Mouse (Mus musculus): Measurements from ENCODE around the gene Olfr115. TPM values are rescaled to one million over a fixed set of nuclear protein-coding genes. Genes with fewer than 3 reads are reported as not detected.

Gene Olfr115
- not detected in 2 replicates for polyA plus RNA-seq (2015; fragmentation: Nextera tagmentation; extraction: Ambion mirVana)

GRCm38 (mm10) chr17:37627009-37627408 lies at the start of gene Olfr115, which contains the start of gene Olfr116:
Gene Olfr115 (minus strand): TSS chr17:37627109.
Gene Olfr116 (minus strand): TSS chr17:37627199.
- Histone ChIP-seq H3K4me2 (no peak within 1 kb of the TSS), H3K4me1 (replicated peaks) (no peaks in the 10 kb centered on the region), H3K27ac (no peak within 1 kb of the TSS), H3K9me3 (replicated peaks) (no peaks in the 10 kb centered on the region; the same call in 1 of the 2 replicates), H3K4me3 (no peak within 1 kb of the TSS), H3K9ac (no peak within 1 kb of the TSS), H3K36me3 (no peaks in the 10 kb centered on the region), H3K27me3 (no peaks in the 10 kb centered on the region)
- ATAC-seq (replicated peaks; ENCODE audit: insufficient number of reproducible peaks, insufficient read depth, low FRiP score, low read depth): no peak
- WGBS: 77% methylated on average over 2 of the region's 2 CpGs

DNA sequence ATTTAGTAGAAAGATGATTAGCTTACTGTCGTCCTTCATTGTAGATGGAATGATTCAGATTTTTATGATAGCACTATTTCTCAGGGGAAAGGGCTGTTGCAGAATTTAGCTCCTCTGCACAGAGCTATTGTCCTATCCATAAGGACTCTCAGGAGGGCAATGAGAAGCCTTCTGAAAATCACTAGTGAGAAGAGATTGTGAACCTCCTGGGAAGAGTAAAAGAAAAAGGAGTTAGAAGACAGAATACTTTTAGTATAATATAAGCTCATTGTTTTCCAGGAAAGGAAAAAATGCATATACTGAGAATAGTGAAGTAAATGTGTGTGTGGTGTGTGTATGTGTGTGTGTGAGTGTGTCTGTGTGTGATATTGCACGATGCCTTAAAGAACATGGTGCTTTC lies 39.8 kb upstream of the Olfr115 start, which contains the start of gene Olfr118:
Olfr118 (plus strand) TSS at position 301 of the 400 bp plus-strand sequence.
- Histone ChIP-seq H3K9ac (no peak within 1 kb of the TSS), H3K27ac (no peak within 1 kb of the TSS), H3K4me3 (no peak within 1 kb of the TSS), H3K27me3 (no peaks in the 10 kb centered on the region), H3K4me2 (no peak within 1 kb of the TSS), H3K9me3 (replicated peaks) (no peaks in the 10 kb centered on the region), H3K36me3 (no peaks in the 10 kb centered on the region), H3K4me1 (replicated peaks) (no peaks in the 10 kb centered on the region)
- 50% methylated on average over 2 of the region's 2 CpGs for WGBS
- no peak for ATAC-seq (replicated peaks; ENCODE audit: insufficient number of reproducible peaks, insufficient read depth, low FRiP score, low read depth)

DNA sequence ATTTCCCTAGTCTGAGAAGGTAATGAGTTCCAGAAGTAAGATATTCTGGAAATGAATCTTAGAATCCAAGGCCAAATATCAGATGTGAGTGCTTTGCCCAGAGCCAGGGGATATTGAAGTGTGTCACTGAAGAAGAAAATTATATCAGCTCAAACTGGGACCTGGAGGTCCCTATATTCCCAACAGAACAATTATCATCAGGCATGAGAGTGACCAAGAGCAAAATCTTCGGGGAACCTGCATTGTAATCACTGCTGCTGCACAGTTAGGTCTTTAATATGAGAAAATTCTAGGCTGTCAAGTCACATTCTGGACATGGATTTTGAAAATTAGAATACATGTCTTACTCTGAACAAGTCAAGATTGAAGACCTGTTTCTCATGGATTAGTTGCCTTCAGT lies 36.8 kb upstream of the Olfr115 start, which contains the start of gene Olfr117:
Olfr117 (minus strand) TSS at position 101 of the 400 bp plus-strand sequence.
- Histone ChIP-seq H3K4me1 (replicated peaks) (no peaks in the 10 kb centered on the region), H3K9me3 (replicated peaks) (no peaks in the 10 kb centered on the region), H3K36me3 (no peaks in the 10 kb centered on the region), H3K27ac (no peak within 1 kb of the TSS), H3K4me2 (no peak within 1 kb of the TSS), H3K27me3 (no peaks in the 10 kb centered on the region), H3K9ac (no peak within 1 kb of the TSS), H3K4me3 (no peak within 1 kb of the TSS)
- 60% methylated on average over 1 of the region's 1 CpGs for WGBS
- ATAC-seq (replicated peaks; ENCODE audit: insufficient number of reproducible peaks, insufficient read depth, low FRiP score, low read depth): no peak

- Histone ChIP-seq H3K4me3 (no peak within 1 kb of the TSS), H3K4me2 (no peak within 1 kb of the TSS), H3K27me3 (no peaks in the 10 kb centered on the region), H3K9ac (no peak within 1 kb of the TSS), H3K27ac (no peak within 1 kb of the TSS), H3K4me1 (replicated peaks) (no peaks in the 10 kb centered on the region), H3K9me3 (replicated peaks) (no peaks in the 10 kb centered on the region), H3K36me3 (no peaks in the 10 kb centered on the region)
- no peak for ATAC-seq (replicated peaks; ENCODE audit: insufficient number of reproducible peaks, insufficient read depth, low FRiP score, low read depth)
These were observed 34.3 kb downstream of the Olfr115 start, which contains the start of gene Olfr114 for GRCm38 (mm10) chr17:37592643-37593042. Gene Olfr114 (minus strand): TSS chr17:37592743.

DNA sequence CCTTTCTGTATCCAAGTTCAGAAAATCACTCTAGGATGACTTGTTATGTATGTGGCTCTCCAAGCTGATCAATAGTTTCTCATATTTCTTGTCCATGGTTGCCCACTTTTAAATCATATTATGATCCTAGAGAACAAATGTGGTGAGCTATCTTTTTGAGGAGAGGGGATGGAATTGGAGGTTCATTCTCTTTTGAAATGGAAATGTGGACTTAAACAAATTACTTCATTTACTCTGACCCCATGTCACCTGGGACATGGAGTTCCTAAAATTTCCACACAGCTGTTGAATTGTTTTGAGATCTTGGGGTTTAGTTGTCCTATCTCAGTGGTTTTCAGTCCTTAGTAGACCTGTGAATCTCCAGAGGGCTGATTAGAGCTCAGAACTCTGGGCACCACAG lies 49.3 kb downstream of the Olfr115 start, which contains the start of gene Olfr113:
Olfr113 (minus strand) TSS at position 101 of the 400 bp plus-strand sequence.
- Histone ChIP-seq H3K27ac (no peak within 1 kb of the TSS), H3K27me3 (no peaks in the 10 kb centered on the region), H3K4me2 (no peak within 1 kb of the TSS), H3K4me3 (no peak within 1 kb of the TSS), H3K36me3 (no peaks in the 10 kb centered on the region), H3K4me1 (replicated peaks) (no peaks in the 10 kb centered on the region), H3K9ac (no peak within 1 kb of the TSS), H3K9me3 (replicated peaks) (no peaks in the 10 kb centered on the region)
- no peak for ATAC-seq (replicated peaks; ENCODE audit: insufficient number of reproducible peaks, insufficient read depth, low FRiP score, low read depth)

DNA sequence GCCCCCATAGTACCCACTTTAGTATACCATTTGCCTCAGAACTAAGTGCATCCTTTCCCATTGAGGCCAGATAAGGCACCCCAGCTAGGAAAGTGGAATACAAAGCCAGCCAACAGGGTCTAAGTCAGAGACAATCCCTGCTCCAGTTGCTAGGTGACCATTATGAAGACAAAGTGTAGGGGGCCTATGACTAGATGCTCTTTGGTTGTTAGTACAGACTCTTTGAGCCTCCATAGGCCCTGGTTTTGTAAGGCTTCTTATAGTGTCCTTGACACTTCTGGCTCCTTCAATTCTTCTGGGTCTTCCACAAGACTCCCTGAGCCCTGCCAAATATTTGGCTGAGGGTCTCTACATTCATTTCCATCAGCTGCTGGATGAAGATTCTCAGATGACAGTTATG lies 57.6 kb downstream of the Olfr115 start, which contains the start of gene Olfr112:
Olfr112 (minus strand) TSS at position 101 of the 400 bp plus-strand sequence.
- Histone ChIP-seq H3K4me2 (no peak within 1 kb of the TSS), H3K9ac (no peak within 1 kb of the TSS), H3K9me3 (replicated peaks) (no peaks in the 10 kb centered on the region), H3K36me3 (no peaks in the 10 kb centered on the region), H3K4me3 (no peak within 1 kb of the TSS), H3K27me3 (no peaks in the 10 kb centered on the region), H3K4me1 (replicated peaks) (no peaks in the 10 kb centered on the region), H3K27ac (no peak within 1 kb of the TSS)
- ATAC-seq (replicated peaks; ENCODE audit: insufficient number of reproducible peaks, insufficient read depth, low FRiP score, low read depth): no peak

Other genes with a start within 250 kb of the Olfr115 start
- gene Olfr105-ps, start 248.1 kb downstream of the Olfr115 start, polyA plus RNA-seq (2015; fragmentation: Nextera tagmentation; extraction: Ambion mirVana): not detected in 2 replicates
- not detected in 2 replicates for gene Olfr106-ps, start 236.7 kb downstream of the Olfr115 start, polyA plus RNA-seq (2015; fragmentation: Nextera tagmentation; extraction: Ambion mirVana)
- not detected in 2 replicates for gene Olfr107, start 227.9 kb downstream of the Olfr115 start, polyA plus RNA-seq (2015; fragmentation: Nextera tagmentation; extraction: Ambion mirVana)
- not detected in 2 replicates for gene Olfr108, start 181.6 kb downstream of the Olfr115 start, polyA plus RNA-seq (2015; fragmentation: Nextera tagmentation; extraction: Ambion mirVana)
- gene Olfr109, start 168.2 kb downstream of the Olfr115 start, polyA plus RNA-seq (2015; fragmentation: Nextera tagmentation; extraction: Ambion mirVana): not detected in 2 replicates
- 0.24 TPM in 1 of 2 replicates, not detected in the other for gene H2-M2, start 143.6 kb downstream of the Olfr115 start, polyA plus RNA-seq (2015; fragmentation: Nextera tagmentation; extraction: Ambion mirVana)
- gene Olfr110, start 134.6 kb downstream of the Olfr115 start, polyA plus RNA-seq (2015; fragmentation: Nextera tagmentation; extraction: Ambion mirVana): not detected in 2 replicates
- not detected in 2 replicates for gene Olfr111, start 119.1 kb downstream of the Olfr115 start, polyA plus RNA-seq (2015; fragmentation: Nextera tagmentation; extraction: Ambion mirVana)
- gene Olfr112, start 57.7 kb downstream of the Olfr115 start, polyA plus RNA-seq (2015; fragmentation: Nextera tagmentation; extraction: Ambion mirVana): not detected in 2 replicates
- gene Olfr113, start 49.4 kb downstream of the Olfr115 start, polyA plus RNA-seq (2015; fragmentation: Nextera tagmentation; extraction: Ambion mirVana): not detected in 2 replicates
- gene Olfr114, start 34.4 kb downstream of the Olfr115 start, polyA plus RNA-seq (2015; fragmentation: Nextera tagmentation; extraction: Ambion mirVana): not detected in 2 replicates
- not detected in 2 replicates for gene Olfr116, start 90 bp upstream of the Olfr115 start, polyA plus RNA-seq (2015; fragmentation: Nextera tagmentation; extraction: Ambion mirVana)
- not detected in 2 replicates for gene Olfr117, start 36.7 kb upstream of the Olfr115 start, polyA plus RNA-seq (2015; fragmentation: Nextera tagmentation; extraction: Ambion mirVana)
- not detected in 2 replicates for gene Olfr118, start 39.9 kb upstream of the Olfr115 start, polyA plus RNA-seq (2015; fragmentation: Nextera tagmentation; extraction: Ambion mirVana)
- gene Olfr119, start 69.5 kb upstream of the Olfr115 start, polyA plus RNA-seq (2015; fragmentation: Nextera tagmentation; extraction: Ambion mirVana): not detected in 2 replicates
- gene Olfr120, start 94.7 kb upstream of the Olfr115 start, polyA plus RNA-seq (2015; fragmentation: Nextera tagmentation; extraction: Ambion mirVana): not detected in 2 replicates
- not detected in 2 replicates for gene Olfr121, start 121.7 kb upstream of the Olfr115 start, polyA plus RNA-seq (2015; fragmentation: Nextera tagmentation; extraction: Ambion mirVana)
- not detected in 2 replicates for gene Olfr122, start 141.5 kb upstream of the Olfr115 start, polyA plus RNA-seq (2015; fragmentation: Nextera tagmentation; extraction: Ambion mirVana)
- not detected in 2 replicates for gene Olfr123, start 166.4 kb upstream of the Olfr115 start, polyA plus RNA-seq (2015; fragmentation: Nextera tagmentation; extraction: Ambion mirVana)
- not detected in 2 replicates for gene Olfr124, start 172.8 kb upstream of the Olfr115 start, polyA plus RNA-seq (2015; fragmentation: Nextera tagmentation; extraction: Ambion mirVana)
- gene Olfr125, start 205.8 kb upstream of the Olfr115 start, polyA plus RNA-seq (2015; fragmentation: Nextera tagmentation; extraction: Ambion mirVana): not detected in 2 replicates
- not detected in 2 replicates for gene Olfr126, start 220.4 kb upstream of the Olfr115 start, polyA plus RNA-seq (2015; fragmentation: Nextera tagmentation; extraction: Ambion mirVana)

Data from heart, embryonic 15.5 days (tissue).